In genomic region chr7:73881252-73882042, GRCm38 (mm10) we compare ENCODE assay signal across 10 mouse cellular contexts.
"Had no signal": no experiment of that assay in that cellular context is flagged by ENCODE, and none has a peak within 500 bp of the region (broad histone marks: within the 10 kb centered on the region; RNA-seq: fewer than 3 reads in every experiment).

No protein-coding gene starts in this region.

- ATAC-seq: intestine, postnatal 0 days had no signal

- H3K27ac ChIP-seq: limb, embryonic 13.5 days; liver, embryonic 14.5 days; stomach, postnatal 0 days had no signal

- H3K4me3 ChIP-seq: limb, embryonic 13.5 days had no signal

- H3K4me2 ChIP-seq: limb, embryonic 13.5 days had no signal

- H3K27me3 ChIP-seq: limb, embryonic 13.5 days had no signal

- H3K36me3 ChIP-seq: limb, embryonic 13.5 days had no signal

- DNase-seq: kidney, adult 8-10 months; kidney, postnatal 25 days; layer of hippocampus, adult 9-11 months; layer of hippocampus, postnatal 36 days; lung, adult 18-20 months; lung, postnatal 36 days had no signal

- H3K9ac ChIP-seq: limb, embryonic 13.5 days; liver, embryonic 14.5 days had no signal

- H3K9me3 ChIP-seq: limb, embryonic 13.5 days had no signal
